Mouse (Mus musculus) liver, embryonic 14.5 days (tissue): ENCODE data around the gene Slc25a25.

Experiments used
- CTCF ChIP-seq: IDR thresholded peaks from 2 replicates; pipeline ENCODE4 v1.5.1; 2016; ENCODE audit warnings: antibody characterized with exemption, low read depth, control low read depth
- EP300 ChIP-seq: IDR thresholded peaks from 2 replicates; pipeline ENCODE4 v1.6.1; 2016; ENCODE audit warnings: antibody characterized with exemption, low read depth

- TF ChIP-seq CTCF, result no peak
- TF ChIP-seq EP300, result no peak
Observed at GRCm38 (mm10) chr2:32447264-32447936, 3.8 kb downstream of the Slc25a25 start.
